Mouse (Mus musculus) liver, embryonic 16.5 days (tissue): ENCODE results near the gene Adamts12. TPM values are rescaled to one million over a fixed set of nuclear protein-coding genes. Genes with fewer than 3 reads are reported as not detected.
A peak's percentile ranks its signal among the peaks of the same experiment; 100 is the strongest.

ENCODE experiments used
- ATAC-seq: fragments of 200-750 bp; cut with Nextera tagmentation; 2 replicates; pipeline ENCODE4 v1.8.0; 2017; ENCODE audit warnings: low read depth, mild to moderate bottlenecking, moderate number of reproducible peaks, moderate library complexity
- H3K27ac ChIP-seq: fragments of 300-500 bp; sonication (generic); 2 replicates; pipeline ENCODE4 v1.5.1; 2014; ENCODE audit warnings: mild to moderate bottlenecking, low read length
- H3K27me3 ChIP-seq: fragments of 300-500 bp; sonication (generic); 2 replicates; pipeline ENCODE4 v1.6.1; 2014; ENCODE audit warnings: low read depth, low read length, mixed read lengths; ENCODE audit not compliant: control insufficient read depth, insufficient read depth
- H3K36me3 ChIP-seq: fragments of 300-500 bp; sonication (generic); 2 replicates; pipeline ENCODE4 v1.6.1; 2014; ENCODE audit warnings: mild to moderate bottlenecking; ENCODE audit not compliant: control insufficient read depth, insufficient read depth
- H3K4me1 ChIP-seq: fragments of 300-500 bp; sonication (generic); 2 replicates; pipeline ENCODE4 v1.6.1; 2014; ENCODE audit warnings: low read depth, low read length, mixed read lengths; ENCODE audit not compliant: control insufficient read depth
- H3K4me2 ChIP-seq: fragments of 300-500 bp; sonication (generic); 2 replicates; pipeline ENCODE4 v1.6.1; 2014; ENCODE audit warnings: low read depth, low read length, mixed read lengths
- H3K4me3 ChIP-seq: fragments of 300-500 bp; sonication (generic); 2 replicates; pipeline ENCODE4 v1.5.1; 2014; ENCODE audit warnings: low read depth, mild to moderate bottlenecking, low read length
- H3K9ac ChIP-seq: fragments of 300-500 bp; sonication (generic); 2 replicates; pipeline ENCODE4 v1.6.1; 2014; ENCODE audit warnings: low read depth, low read length
- H3K9me3 ChIP-seq: fragments of 300-500 bp; sonication (generic); replicated peaks from 2 replicates; pipeline ENCODE4 v1.6.1; 2016; ENCODE audit warnings: low read length; ENCODE audit not compliant: control insufficient read depth
- WGBS: fragments of 180-500 bp; shearing (Covaris S2); extraction: QIAGEN DNeasy Blood & Tissue Kit; methylation state at CpG from one replicate; pipeline ENCODE4 v1.1.7; 2014; ENCODE audit not compliant: insufficient replicate concordance; 5-methylcytosine and 5-hydroxymethylcytosine counted together
- polyA plus RNA-seq: library from polyadenylated mRNA; unstranded; fragments of >200 nt; fragmentation: Nextera tagmentation; extraction: Ambion mirVana; gene quantifications from 2 replicates; pipeline ENCODE4 v1.2.1, GENCODE M21; 2015

Gene Adamts12
- polyA plus RNA-seq, 1 experiment from 2014 or later, result 0.34 TPM

- no peak overlapping the region for H3K27ac ChIP-seq
- WGBS, result 70% methylated on average over 13 of the region's 13 CpGs
- ATAC-seq, result no peak
- H3K4me1 ChIP-seq, result no peaks in the 10 kb centered on the region
- no peak overlapping the region for H3K4me2 ChIP-seq
- no peak overlapping the region for H3K4me3 ChIP-seq
- no peaks in the 10 kb centered on the region for H3K9me3 ChIP-seq
- no peak overlapping the region for H3K9ac ChIP-seq
- no peaks in the 10 kb centered on the region for H3K27me3 ChIP-seq
- H3K36me3 ChIP-seq, result no peaks in the 10 kb centered on the region
Observed at GRCm38 (mm10) chr15:11174842-11175241, 110.3 kb downstream of the Adamts12 start.

GRCm38 (mm10) chr15:11177448-11177847 is 112.9 kb downstream of the Adamts12 start:
- H3K4me3 ChIP-seq, result no peak overlapping the region
- no peaks in the 10 kb centered on the region for H3K9me3 ChIP-seq
- no peaks in the 10 kb centered on the region for H3K27me3 ChIP-seq
- no peak for ATAC-seq
- WGBS, result 63% methylated on average over 9 of the region's 9 CpGs
- H3K36me3 ChIP-seq, result no peaks in the 10 kb centered on the region
- H3K4me2 ChIP-seq, result no peak overlapping the region
- H3K4me1 ChIP-seq, result no peaks in the 10 kb centered on the region
- no peak overlapping the region for H3K27ac ChIP-seq
- H3K9ac ChIP-seq, result no peak overlapping the region

DNA sequence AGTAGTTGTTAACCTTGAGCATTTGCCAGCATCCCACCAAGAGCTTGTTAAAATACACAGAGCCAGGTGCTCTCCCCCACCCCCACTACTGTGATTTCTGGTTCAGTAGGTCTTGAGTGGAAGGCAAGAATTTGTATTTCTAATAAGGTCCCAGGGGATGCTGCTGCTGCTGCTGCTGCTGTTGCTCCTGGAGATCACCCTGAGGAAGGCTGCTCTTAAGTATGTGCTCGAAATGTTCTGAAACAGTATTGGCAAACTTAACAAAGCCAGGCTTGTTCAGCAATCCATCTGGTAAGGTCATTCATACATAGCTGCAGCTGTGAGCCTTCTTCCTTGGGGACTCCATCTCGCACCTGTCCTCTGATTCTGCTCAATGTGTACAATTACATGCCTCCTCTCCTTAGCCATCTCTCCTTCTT is 115.2 kb downstream of the Adamts12 start:
- Histone ChIP-seq H3K27me3 (no peaks in the 10 kb centered on the region), H3K9me3 (no peaks in the 10 kb centered on the region), H3K27ac (no peak overlapping the region), H3K9ac (no peak overlapping the region), H3K4me1 (no peaks in the 10 kb centered on the region), H3K36me3 (no peaks in the 10 kb centered on the region), H3K4me2 (no peak overlapping the region), H3K4me3 (no peak overlapping the region)
- 43% methylated on average over 2 of the region's 2 CpGs for WGBS
- no peak for ATAC-seq

- no peaks in the 10 kb centered on the region for H3K4me1 ChIP-seq
- no peaks in the 10 kb centered on the region for H3K27me3 ChIP-seq
- no peak for ATAC-seq
- H3K4me3 ChIP-seq, result no peak overlapping the region
- no peak overlapping the region for H3K4me2 ChIP-seq
- no peaks in the 10 kb centered on the region for H3K9me3 ChIP-seq
- no peaks in the 10 kb centered on the region for H3K36me3 ChIP-seq
- H3K27ac ChIP-seq, result no peak overlapping the region
- WGBS, result 56% methylated on average over 4 of the region's 4 CpGs
- H3K9ac ChIP-seq, result no peak overlapping the region
Observed at GRCm38 (mm10) chr15:11186711-11187110, 122.1 kb downstream of the Adamts12 start.

DNA sequence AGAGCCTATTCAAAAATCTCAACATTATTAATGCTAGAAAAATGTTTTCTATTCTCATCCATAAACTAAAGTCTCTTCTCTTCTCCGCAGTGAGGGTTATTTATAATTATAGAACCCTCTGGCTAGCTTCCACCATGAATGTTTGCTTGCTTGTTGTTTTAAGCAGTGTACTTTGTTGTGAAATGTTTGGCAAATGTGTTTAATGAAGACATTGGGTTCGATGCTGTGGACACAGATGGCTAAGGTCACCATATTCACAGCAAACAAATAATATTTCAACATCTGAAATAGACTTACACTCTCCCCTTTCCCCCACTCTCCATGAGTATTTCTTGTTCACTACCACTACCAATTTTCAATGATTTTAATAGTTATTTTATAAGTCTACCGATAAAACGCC is 125.9 kb downstream of the Adamts12 start:
- Histone ChIP-seq H3K9ac (no peak overlapping the region), H3K4me1 (no peaks in the 10 kb centered on the region), H3K36me3 (no peaks in the 10 kb centered on the region), H3K4me3 (no peak overlapping the region), H3K27me3 (no peaks in the 10 kb centered on the region), H3K27ac (no peak overlapping the region), H3K4me2 (no peak overlapping the region), H3K9me3 (no peaks in the 10 kb centered on the region)
- peak; percentile 30; the same call in 1 of the 2 replicates for ATAC-seq
- WGBS, result 55% methylated on average over 4 of the region's 4 CpGs

GRCm38 (mm10) chr15:11192762-11193161 is 128.2 kb downstream of the Adamts12 start:
- ATAC-seq, result no peak
- 50% methylated on average over 2 of the region's 2 CpGs for WGBS
- no peak overlapping the region for H3K4me2 ChIP-seq

DNA sequence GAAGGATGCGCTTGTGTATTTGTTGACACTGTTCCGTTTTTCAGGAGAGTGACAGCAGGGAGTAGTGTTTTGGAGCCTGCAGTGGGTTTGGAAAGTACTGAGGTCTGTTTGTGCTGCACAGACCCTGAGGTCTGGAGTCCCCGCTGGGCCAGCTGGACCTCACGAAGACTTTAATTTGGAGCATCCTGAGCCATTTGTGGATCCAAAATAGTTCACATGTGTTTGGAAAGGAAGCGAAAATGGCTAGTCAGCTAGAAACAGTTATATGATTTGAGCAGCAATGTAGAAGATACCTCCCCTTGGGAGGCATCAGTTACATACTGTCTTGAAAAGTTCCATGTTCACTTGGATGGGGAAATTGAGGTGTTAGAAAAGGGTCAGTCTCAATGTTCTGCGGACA is 132.5 kb downstream of the Adamts12 start:
- Histone ChIP-seq H3K9ac (no peak overlapping the region), H3K9me3 (no peaks in the 10 kb centered on the region), H3K4me3 (no peak overlapping the region), H3K4me2 (no peak overlapping the region), H3K4me1 (no peaks in the 10 kb centered on the region), H3K36me3 (no peaks in the 10 kb centered on the region), H3K27ac (no peak overlapping the region), H3K27me3 (no peaks in the 10 kb centered on the region)
- ATAC-seq, result no peak
- 58% methylated on average over 6 of the region's 6 CpGs for WGBS

More at GRCm38 (mm10) chr15:11192762-11193161, 128.2 kb downstream of the Adamts12 start:
- no peak overlapping the region for H3K27ac ChIP-seq
- H3K4me3 ChIP-seq, result no peak overlapping the region
- H3K9me3 ChIP-seq, result no peaks in the 10 kb centered on the region
- no peaks in the 10 kb centered on the region for H3K36me3 ChIP-seq
- H3K27me3 ChIP-seq, result no peaks in the 10 kb centered on the region
- H3K4me1 ChIP-seq, result no peaks in the 10 kb centered on the region
- H3K9ac ChIP-seq, result no peak overlapping the region

DNA sequence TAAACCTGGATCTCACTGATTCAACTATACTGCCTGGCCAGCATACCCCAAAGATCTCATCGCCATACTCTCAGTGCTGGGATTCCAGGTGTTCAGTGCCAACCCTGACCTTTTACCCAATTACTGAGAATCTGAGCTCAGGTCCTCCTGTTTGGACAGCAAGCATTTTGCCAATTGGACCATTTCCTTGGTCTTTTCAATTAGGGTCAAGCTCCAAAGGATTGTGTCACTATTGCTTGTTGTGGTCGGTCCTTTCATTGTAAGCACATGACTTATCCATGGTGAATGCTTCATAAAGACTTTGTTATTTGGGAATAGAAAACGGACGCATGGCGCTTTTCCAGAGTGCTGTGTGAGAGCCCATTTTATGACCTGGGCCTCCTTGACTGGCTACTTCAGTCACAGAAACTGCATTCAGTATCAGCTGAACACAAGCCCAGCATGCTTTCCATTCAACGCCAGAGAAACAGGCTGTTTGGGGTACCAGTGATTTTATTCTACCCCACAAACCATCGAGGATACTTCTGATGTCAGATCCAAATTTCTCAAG is 133.7 kb downstream of the Adamts12 start:
- H3K4me1 ChIP-seq, result no peaks in the 10 kb centered on the region
- H3K36me3 ChIP-seq, result no peaks in the 10 kb centered on the region
- no peaks in the 10 kb centered on the region for H3K27me3 ChIP-seq
- no peak for ATAC-seq
- 63% methylated on average over 7 of the region's 7 CpGs for WGBS
- H3K4me3 ChIP-seq, result no peak overlapping the region
- H3K9me3 ChIP-seq, result no peaks in the 10 kb centered on the region
- H3K9ac ChIP-seq, result no peak overlapping the region
- H3K4me2 ChIP-seq, result no peak overlapping the region
- H3K27ac ChIP-seq, result no peak overlapping the region

DNA sequence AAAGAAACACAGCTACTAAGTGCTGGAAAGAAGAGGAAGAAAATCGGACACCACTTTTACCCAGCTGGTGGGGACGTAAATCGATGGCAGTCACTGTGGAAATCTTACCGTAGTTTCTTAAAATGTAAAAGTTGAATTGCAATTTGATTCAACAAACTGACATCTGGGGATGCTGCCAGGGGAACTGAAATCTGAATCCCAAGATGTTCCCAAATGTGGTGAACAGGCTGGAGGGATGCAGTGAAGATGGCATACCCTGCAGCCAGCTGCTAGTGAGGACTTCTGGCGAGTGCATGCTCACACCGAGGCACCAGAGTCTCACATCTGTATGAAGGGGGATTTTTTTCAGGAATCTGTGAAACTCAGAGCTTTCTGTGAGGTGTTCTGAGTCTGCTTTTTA is 138.5 kb downstream of the Adamts12 start:
- no peak overlapping the region for H3K27ac ChIP-seq
- H3K4me3 ChIP-seq, result no peak overlapping the region
- WGBS, result 57% methylated on average over 6 of the region's 6 CpGs
- H3K4me1 ChIP-seq, result no peaks in the 10 kb centered on the region
- no peaks in the 10 kb centered on the region for H3K27me3 ChIP-seq
- H3K36me3 ChIP-seq, result no peaks in the 10 kb centered on the region
- ATAC-seq, result no peak
- H3K9me3 ChIP-seq, result no peaks in the 10 kb centered on the region
- no peak overlapping the region for H3K9ac ChIP-seq
- no peak overlapping the region for H3K4me2 ChIP-seq
